ENCODE assay signal across 8 mouse cellular contexts in genomic region chr3:127552434-127552972, GRCm38 (mm10). TPM values are rescaled to one million over a fixed set of nuclear protein-coding genes. Genes with fewer than 3 reads are reported as not detected.
DNase-seq lines count a peak whose midpoint lies in the region; ATAC-seq and TF ChIP-seq lines count a peak whose summit lies in the region.

No protein-coding gene starts in this region.

- H3K4me3 ChIP-seq in lung, adult 2 months (replicated peaks; ENCODE audit: extremely low read depth, low read depth, low read length): peak overlapping the region; percentile 48
- H3K4me3 ChIP-seq in embryonic facial prominence, embryonic 12.5 days: peak overlapping the region; percentile 80
- H3K4me3 ChIP-seq in intestine, embryonic 16.5 days (ENCODE audit: low read length): peak overlapping the region; percentile 59
- H3K4me3 ChIP-seq in macrophage (ENCODE audit: inconsistent target): peak overlapping the region; percentile 84

- ATAC-seq in embryonic facial prominence, embryonic 12.5 days (ENCODE audit: insufficient number of reproducible peaks, insufficient read depth, low FRiP score, low TSS enrichment): no peak
- 0 out of 2 replicates have a peak, but pooled peaks have one; percentile 0 for ATAC-seq in intestine, embryonic 16.5 days
- no peak for ATAC-seq in megakaryocyte progenitor cell, adult 5-6 weeks (replicated peaks; ENCODE audit: poor library complexity)

- WGBS in lung, adult 2 months: 2% methylated on average over 9 of the region's 13 CpGs
- WGBS in embryonic facial prominence, embryonic 12.5 days: 13% methylated on average over 10 of the region's 13 CpGs
- 3% methylated on average over 10 of the region's 13 CpGs for WGBS in intestine, embryonic 16.5 days
- 4% methylated on average over 13 of the region's 13 CpGs for WGBS in macrophage (ENCODE audit: missing documents)

- H3K9me3 ChIP-seq in embryonic facial prominence, embryonic 12.5 days: no peaks in the 10 kb centered on the region
- no peaks in the 10 kb centered on the region for H3K9me3 ChIP-seq in intestine, embryonic 16.5 days (ENCODE audit: control insufficient read depth, low read length)

- H3K79me2 ChIP-seq in macrophage (ENCODE audit: inconsistent target): peaks cover 63% of the 10 kb centered on the region

- H3K36me3 ChIP-seq in embryonic facial prominence, embryonic 12.5 days: peaks cover 7% of the 10 kb centered on the region; the same call in 1 of the 2 replicates
- 0 out of 2 replicates have a peak, but pooled peaks cover 3% of the 10 kb centered on the region for H3K36me3 ChIP-seq in intestine, embryonic 16.5 days (ENCODE audit: control insufficient read depth, insufficient read depth, low read length)
- no peaks in the 10 kb centered on the region for H3K36me3 ChIP-seq in macrophage (ENCODE audit: inconsistent target)

- no peaks in the 10 kb centered on the region for H3K27me3 ChIP-seq in embryonic facial prominence, embryonic 12.5 days
- H3K27me3 ChIP-seq in intestine, embryonic 16.5 days (replicated peaks; ENCODE audit: control insufficient read depth, insufficient read depth, low read length): no peaks in the 10 kb centered on the region

- no peak for TF ChIP-seq CTCF in lung, adult 2 months (IDR thresholded peaks at IDR 0.05; ENCODE audit: insufficient read depth, low read length)

- H3K27ac ChIP-seq in embryonic facial prominence, embryonic 12.5 days: peak overlapping the region; percentile 92; the same call in 1 of the 2 replicates
- H3K27ac ChIP-seq in intestine, embryonic 16.5 days (ENCODE audit: low read length): no peak overlapping the region; the same call in 1 of the 2 replicates
- H3K27ac ChIP-seq in macrophage: peak overlapping the region; percentile 41

- peak overlapping the region; percentile 59 for H3K4me2 ChIP-seq in embryonic facial prominence, embryonic 12.5 days (replicated peaks)
- peak overlapping the region; percentile 67 for H3K4me2 ChIP-seq in intestine, embryonic 16.5 days (ENCODE audit: low read depth, low read length)

- DNase-seq in lung, adult 2 months: no peak
- no peak for DNase-seq in lung, postnatal 25 days (ENCODE audit: low spot score)
- no peak for DNase-seq in gastrocnemius, postnatal 10 days
- no peak for DNase-seq in frontal cortex, postnatal 25 days (ENCODE audit: low spot score in 2 of 2)

- peaks cover 2% of the 10 kb centered on the region; the same call in 1 of the 2 replicates for H3K4me1 ChIP-seq in lung, adult 2 months (ENCODE audit: control insufficient read depth, insufficient read depth, low read length)
- peaks cover 11% of the 10 kb centered on the region; the same call in 1 of the 2 replicates for H3K4me1 ChIP-seq in embryonic facial prominence, embryonic 12.5 days
- H3K4me1 ChIP-seq in intestine, embryonic 16.5 days (ENCODE audit: control insufficient read depth, insufficient read depth, low read length): peaks cover 6% of the 10 kb centered on the region; the same call in 1 of the 2 replicates

- no peak for TF ChIP-seq POLR2A in lung, adult 2 months (IDR thresholded peaks at IDR 0.05; ENCODE audit: borderline replicate concordance, extremely low read depth, low read depth, low read length)

- H3K9ac ChIP-seq in embryonic facial prominence, embryonic 12.5 days: peak overlapping the region; percentile 76
- peak overlapping the region; percentile 81 for H3K9ac ChIP-seq in intestine, embryonic 16.5 days (ENCODE audit: low read depth, low read length)

RNA-seq across cellular contexts. Expression of gene Larp7, which starts 0.6 kb away (rescaled TPM):
- 0.93 and 2.1 TPM in 2 replicates for polyA plus RNA-seq in lung, adult 2 months (2012; rRNA removed)
- polyA plus RNA-seq in embryonic facial prominence, embryonic 12.5 days (2016; fragmentation: Nextera tagmentation; extraction: Ambion mirVana): 66.0 and 67.2 TPM in 2 replicates
- polyA plus RNA-seq in intestine, embryonic 16.5 days (2015; fragmentation: Nextera tagmentation; extraction: Ambion mirVana): 39.1 and 46.7 TPM in 2 replicates
- total RNA-seq in macrophage (2018; cell fraction: chromatin; rRNA removed): 10 to 100 TPM in 23 of 26 experiments, 1 to 10 TPM in 3; 8.9 to 24.2 (median 16.2) TPM
- total RNA-seq in macrophage (2018; cell fraction: cytosol; rRNA removed): 10 to 100 TPM; 16.3 to 22.5 (median 18.6) TPM
- 10 to 100 TPM in 21 of 26 experiments, 1 to 10 TPM in 5; 8.6 to 19.2 (median 12.1) TPM for total RNA-seq in macrophage (2018; cell fraction: nucleus; rRNA removed)
- polyA plus RNA-seq in macrophage (2018): 19.8 to 36.7 TPM (median 31.5 TPM) in 3 replicates
- 86.3 and 90.6 TPM in 2 replicates for total RNA-seq in megakaryocyte progenitor cell, adult 5-6 weeks (2015)
- total RNA-seq in megakaryocyte progenitor cell, adult 5-6 weeks (2017): 113 and 132 TPM in 2 replicates
- total RNA-seq in gastrocnemius, postnatal 10 days (2021): 10 to 100 TPM; 15.3 to 19.5 TPM

RNA-seq across cellular contexts. Expression of gene Zgrf1, which starts 0.8 kb away (rescaled TPM):
- 0.27 and 0.58 TPM in 2 replicates for polyA plus RNA-seq in lung, adult 2 months (2012; rRNA removed)
- 13.8 and 16.1 TPM in 2 replicates for polyA plus RNA-seq in embryonic facial prominence, embryonic 12.5 days (2016; fragmentation: Nextera tagmentation; extraction: Ambion mirVana)
- polyA plus RNA-seq in intestine, embryonic 16.5 days (2015; fragmentation: Nextera tagmentation; extraction: Ambion mirVana): 3.6 and 3.7 TPM in 2 replicates
- 10 to 100 TPM in 20 of 26 experiments, 1 to 10 TPM in 6; 1.9 to 35.0 (median 16.9) TPM for total RNA-seq in macrophage (2018; cell fraction: chromatin; rRNA removed)
- total RNA-seq in macrophage (2018; cell fraction: cytosol; rRNA removed): 1 to 10 TPM in 17 of 26 experiments, under 1 TPM in 9; 0.29 to 2.6 (median 1.3) TPM
- 10 to 100 TPM in 11 of 26 experiments, 1 to 10 TPM in 15; 1.4 to 51.6 (median 9.0) TPM for total RNA-seq in macrophage (2018; cell fraction: nucleus; rRNA removed)
- polyA plus RNA-seq in macrophage (2018): 0.61 to 3.6 TPM (median 1.6 TPM) in 3 replicates
- 20.1 and 22.2 TPM in 2 replicates for total RNA-seq in megakaryocyte progenitor cell, adult 5-6 weeks (2015)
- total RNA-seq in megakaryocyte progenitor cell, adult 5-6 weeks (2017): 23.0 and 28.1 TPM in 2 replicates
- 1 to 10 TPM; 2.4 to 3.5 TPM for total RNA-seq in gastrocnemius, postnatal 10 days (2021)

RNA-seq across cellular contexts. Expression of gene Ank2, which starts 53.4 kb away (rescaled TPM):
- polyA plus RNA-seq in lung, adult 2 months (2012; rRNA removed): 2.5 and 5.8 TPM in 2 replicates
- polyA plus RNA-seq in embryonic facial prominence, embryonic 12.5 days (2016; fragmentation: Nextera tagmentation; extraction: Ambion mirVana): 44.0 and 47.1 TPM in 2 replicates
- 14.7 and 15.8 TPM in 2 replicates for polyA plus RNA-seq in intestine, embryonic 16.5 days (2015; fragmentation: Nextera tagmentation; extraction: Ambion mirVana)
- total RNA-seq in macrophage (2018; cell fraction: chromatin; rRNA removed): 1 to 10 TPM in 24 of 26 experiments, under 1 TPM in 2; 0.69 to 7.0 (median 3.5) TPM
- under 1 TPM; 0.14 to 0.74 (median 0.44) TPM for total RNA-seq in macrophage (2018; cell fraction: cytosol; rRNA removed)
- 1 to 10 TPM in 20 of 26 experiments, under 1 TPM in 6; 0.17 to 5.7 (median 2.2) TPM for total RNA-seq in macrophage (2018; cell fraction: nucleus; rRNA removed)
- polyA plus RNA-seq in macrophage (2018): 0.33 to 0.47 TPM (median 0.46 TPM) in 3 replicates
- not detected in 2 replicates for total RNA-seq in megakaryocyte progenitor cell, adult 5-6 weeks (2015)
- total RNA-seq in megakaryocyte progenitor cell, adult 5-6 weeks (2017): 0.50 TPM in 1 of 2 replicates, not detected in the other
- 100 to 1,000 TPM; 136 to 145 TPM for total RNA-seq in gastrocnemius, postnatal 10 days (2021)
